Mouse (Mus musculus) cortical plate, adult 2 months (tissue): Measurements from ENCODE around the gene Pigk.

ENCODE experiments used
- CTCF ChIP-seq: fragments of 200-500 bp; IDR thresholded peaks from 2 replicates; pipeline ENCODE4 v1.5.1; 2011; ENCODE audit warnings: mild to moderate bottlenecking, control low read depth, low read length; ENCODE audit not compliant: insufficient read depth; ENCODE audit errors: extremely low read depth
- POLR2A ChIP-seq: fragments of 200-500 bp; IDR thresholded peaks from 2 replicates; pipeline ENCODE4 v1.6.1; 2011; ENCODE audit warnings: mild to moderate bottlenecking, low read length, control low read depth; ENCODE audit not compliant: insufficient read depth; ENCODE audit errors: extremely low read depth

DNA sequence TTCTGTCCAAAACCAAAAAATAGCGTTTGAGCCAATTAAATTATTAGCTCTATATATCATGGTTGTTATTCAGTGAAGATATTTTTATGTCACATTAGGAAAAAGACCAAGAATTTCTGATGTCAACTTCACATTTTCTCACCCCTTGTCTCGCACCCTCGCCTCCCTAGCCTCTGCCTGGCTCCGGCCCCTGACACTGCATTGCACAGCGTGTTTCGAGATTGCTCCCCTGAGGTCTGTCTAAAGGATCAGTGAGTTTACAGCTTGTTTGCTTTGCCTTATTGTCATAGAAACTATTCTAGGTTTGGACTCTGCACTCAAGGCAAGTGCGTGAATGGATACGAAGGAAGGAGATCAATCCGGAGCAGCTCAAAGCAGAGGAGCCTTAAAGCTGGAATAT lies 24.8 kb upstream of the Pigk start:
- TF ChIP-seq CTCF (no peak), POLR2A (no peak)
